Mouse (Mus musculus) right cerebral cortex, postnatal 14 days (tissue): ENCODE data around the gene Nell2.

ENCODE experiments used
- DNase-seq: peaks from one replicate; pipeline ENCODE4 v3.0.0; 2022

Nell2 gene

DNA sequence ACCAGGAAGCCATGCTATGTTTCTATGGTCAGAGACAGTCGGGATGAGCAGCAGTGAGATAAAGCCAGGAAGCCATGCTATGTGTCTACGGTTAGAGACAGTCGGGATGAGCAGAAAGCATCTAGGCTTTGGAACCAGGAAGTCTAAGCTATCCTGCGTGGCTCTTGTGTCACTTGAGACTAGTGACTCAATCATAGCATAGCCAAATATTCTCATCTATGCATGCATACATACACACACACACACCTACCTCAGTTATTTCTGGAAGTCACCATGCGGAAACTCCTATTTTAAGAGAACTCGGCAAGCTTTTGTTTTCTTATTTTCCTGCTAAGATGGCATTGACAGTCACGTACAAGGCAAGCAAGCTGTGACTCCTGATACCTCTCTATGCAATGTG lies 457.5 kb downstream of the Nell2 start:
- DNase-seq, result no peak

DNA sequence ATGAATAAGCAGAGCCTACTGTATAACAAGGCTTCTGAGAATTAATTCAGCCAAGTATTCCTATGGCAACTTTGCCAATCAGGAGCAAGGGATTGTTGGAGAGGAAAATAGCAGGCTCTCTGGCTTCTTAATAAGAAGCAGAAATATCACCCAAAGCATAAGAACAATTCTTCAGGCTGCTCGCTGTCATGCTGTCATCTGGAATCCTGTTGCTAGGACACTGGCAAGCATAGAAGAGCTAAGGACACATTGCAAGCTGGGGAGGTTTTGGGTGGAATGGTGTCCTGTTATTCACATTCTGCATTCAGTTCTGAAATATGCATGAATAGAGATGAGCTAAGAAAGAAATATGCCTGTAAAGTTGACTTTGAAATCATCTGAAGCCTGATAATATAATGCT lies 459.6 kb downstream of the Nell2 start:
- DNase-seq, result no peak

DNA sequence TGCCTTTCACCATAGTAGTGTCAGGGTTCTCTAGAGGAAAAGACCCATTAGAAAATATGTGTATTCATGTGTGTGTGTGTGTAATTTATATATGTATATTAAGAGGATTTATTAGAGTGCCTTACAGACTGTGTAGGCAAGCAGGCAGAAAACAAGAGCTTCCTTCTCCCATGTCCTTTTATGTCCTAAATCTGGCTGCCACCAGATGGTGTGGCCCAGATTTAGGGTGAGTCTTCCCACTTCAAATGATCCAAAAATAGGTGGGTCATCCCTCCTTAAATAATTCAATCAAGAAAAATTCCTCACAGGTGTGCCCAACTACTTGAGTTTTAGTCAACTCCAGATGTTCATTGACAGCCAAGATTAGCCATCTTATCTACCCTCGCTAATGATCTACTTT lies 460.3 kb downstream of the Nell2 start:
- DNase-seq, result no peak

DNA sequence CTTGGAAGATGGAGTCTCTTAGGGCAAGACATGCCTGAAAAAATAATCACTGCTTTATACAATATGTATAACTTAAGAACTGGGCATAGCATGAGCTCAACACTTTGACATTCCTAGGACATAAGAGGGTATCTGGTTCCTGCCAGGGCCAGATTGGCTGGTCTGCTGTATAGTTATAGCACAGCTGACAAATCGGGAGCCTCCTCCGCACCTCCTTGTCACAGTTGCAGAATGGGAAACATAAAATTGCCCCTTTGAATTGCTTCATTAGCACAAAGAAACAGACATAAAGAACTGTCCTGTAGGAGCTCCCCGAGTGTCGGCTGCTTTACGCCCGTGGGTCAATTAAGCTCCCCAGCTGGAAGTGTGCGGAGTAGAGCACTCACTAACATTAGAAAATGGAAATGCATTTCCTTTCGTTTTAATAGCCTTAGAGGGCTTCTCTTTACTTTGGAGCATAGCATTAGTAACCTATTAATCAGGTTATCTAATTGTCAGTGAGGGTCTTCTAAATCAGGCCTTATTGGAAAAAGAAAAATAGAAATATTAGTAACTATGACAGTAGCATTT lies 473.2 kb downstream of the Nell2 start:
- DNase-seq, result no peak

DNA sequence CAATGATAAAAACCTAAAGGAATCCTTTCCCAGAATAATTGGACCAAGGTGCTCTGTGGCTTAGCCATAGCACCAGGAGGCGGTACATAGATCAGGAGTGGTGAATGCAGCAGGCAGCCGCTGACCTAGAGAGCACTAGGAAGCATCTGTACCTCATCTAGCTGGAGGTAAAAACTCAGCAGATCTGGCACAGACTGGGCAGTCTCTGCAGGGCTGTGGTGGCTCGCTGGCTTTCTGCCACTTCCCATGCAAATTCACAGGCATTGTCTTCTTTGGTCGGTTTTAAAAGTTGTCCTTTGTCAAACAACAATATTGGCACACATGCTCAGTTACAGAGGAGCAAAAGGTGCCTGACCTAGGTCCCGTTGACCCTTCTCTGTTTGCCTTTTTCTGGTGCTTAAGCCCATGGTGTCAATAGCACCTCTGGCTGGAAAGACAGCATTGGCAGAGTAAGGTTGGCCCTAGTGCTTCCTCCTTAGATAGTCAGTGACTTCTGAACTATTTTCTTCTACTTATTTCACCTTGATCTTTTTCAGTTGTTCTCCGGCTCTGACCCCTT lies 479.1 kb downstream of the Nell2 start:
- no peak for DNase-seq

DNA sequence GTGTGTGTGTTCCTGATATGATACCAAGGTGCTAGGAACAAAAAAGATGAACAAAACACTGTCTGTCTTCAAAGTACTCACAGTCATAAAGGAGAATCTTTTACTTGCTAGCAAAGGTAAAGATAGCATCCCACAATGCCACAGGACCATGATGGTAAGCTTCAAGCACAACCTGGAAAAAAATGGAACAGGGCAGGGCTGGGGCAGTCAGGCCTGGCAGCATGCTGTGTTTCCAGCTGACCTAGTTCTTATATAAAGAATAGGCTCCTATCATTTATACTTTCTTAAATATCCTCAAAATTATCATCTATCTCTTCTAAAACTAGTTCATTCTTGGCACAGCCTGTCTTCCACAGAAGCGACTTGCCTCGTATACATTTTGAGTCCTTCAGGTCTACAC lies 480.9 kb downstream of the Nell2 start:
- DNase-seq, result no peak

DNA sequence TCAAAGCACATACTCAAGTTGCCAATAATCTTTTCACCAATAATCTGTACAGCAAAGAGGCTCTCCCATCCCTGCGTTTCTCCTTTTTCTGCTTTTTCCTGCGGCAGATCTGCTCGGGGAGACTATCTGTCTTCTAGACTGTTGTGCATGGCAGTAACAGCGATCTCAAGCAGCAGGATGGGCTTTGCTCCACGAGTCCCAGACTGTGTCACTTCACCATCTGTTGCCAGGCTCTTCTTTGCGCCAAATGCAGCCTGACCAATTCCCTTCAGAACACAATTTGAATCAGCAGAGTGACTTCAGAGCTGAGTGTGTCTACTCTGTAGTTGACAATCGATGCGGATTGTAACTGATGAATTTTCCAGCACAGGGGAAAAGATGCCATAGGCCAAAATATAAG lies 484.3 kb downstream of the Nell2 start:
- no peak for DNase-seq

DNA sequence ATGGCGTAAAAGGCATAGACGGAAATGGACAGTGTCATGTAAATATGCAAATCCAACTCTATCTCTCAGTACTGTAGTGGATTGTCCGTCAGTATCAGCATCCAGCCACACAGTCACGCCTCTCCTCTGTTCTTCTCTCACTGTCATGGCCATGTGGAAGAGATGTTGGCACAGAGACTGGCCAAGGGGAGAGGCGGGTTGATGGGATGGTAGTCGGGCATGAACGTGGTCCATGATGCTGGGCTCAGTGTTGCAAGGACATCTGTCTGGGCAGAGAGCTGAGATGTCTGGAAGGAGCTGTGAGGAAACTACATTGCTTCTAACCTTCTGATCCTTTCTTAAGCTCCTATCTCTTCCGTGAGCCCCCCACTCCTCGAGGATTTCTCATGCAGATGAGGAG lies 485.9 kb downstream of the Nell2 start:
- no peak for DNase-seq

DNA sequence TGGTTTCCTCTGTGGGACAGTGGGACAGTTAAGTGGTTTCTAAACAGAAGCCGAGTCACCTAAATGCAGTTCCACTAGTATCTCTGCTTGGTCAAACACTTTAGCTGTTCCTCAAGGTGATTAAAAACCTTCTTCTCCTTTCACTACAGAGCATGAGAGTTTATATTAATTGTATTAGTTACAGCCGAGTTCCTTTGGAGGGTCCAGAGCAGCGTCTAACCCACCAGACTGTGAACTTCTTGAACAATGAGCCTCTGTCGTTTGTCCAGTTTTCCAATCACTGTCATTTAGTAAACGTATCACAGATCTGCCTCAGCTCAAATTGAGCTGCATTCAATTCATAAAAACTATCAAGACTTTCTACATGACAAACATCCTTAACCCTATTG lies 498.9 kb downstream of the Nell2 start:
- no peak for DNase-seq

DNA sequence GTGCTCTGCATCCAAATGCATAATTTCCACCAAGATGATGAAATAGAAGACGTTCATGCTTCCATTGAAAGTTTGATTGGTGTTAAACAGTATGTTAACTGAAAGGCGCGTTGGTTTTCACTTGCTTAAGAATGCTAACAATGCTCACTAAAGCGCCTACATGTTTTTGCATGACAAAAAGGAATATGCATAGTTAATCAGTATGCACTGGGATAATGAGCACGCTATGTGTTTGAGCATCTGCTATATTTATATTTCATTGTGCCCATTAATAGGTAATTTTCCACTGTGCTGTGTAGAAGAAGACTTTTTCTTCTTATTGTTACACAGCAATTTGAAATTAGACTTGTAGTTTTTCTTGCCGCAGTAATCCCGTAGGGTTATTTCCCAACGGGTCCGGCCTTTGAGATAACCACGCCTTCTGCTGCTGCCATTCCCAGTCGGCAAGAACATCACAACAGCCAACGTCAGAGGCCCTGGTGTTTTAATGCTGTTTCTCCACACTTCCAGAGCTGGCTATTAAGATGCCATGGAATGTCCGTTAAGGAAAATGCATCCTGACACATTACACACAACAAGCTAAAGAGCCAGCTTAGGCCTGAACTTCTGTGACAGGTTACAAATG lies 499.4 kb downstream of the Nell2 start:
- no peak for DNase-seq
